ENCODE assay signal across 8 mouse cellular contexts in the genomic region with DNA sequence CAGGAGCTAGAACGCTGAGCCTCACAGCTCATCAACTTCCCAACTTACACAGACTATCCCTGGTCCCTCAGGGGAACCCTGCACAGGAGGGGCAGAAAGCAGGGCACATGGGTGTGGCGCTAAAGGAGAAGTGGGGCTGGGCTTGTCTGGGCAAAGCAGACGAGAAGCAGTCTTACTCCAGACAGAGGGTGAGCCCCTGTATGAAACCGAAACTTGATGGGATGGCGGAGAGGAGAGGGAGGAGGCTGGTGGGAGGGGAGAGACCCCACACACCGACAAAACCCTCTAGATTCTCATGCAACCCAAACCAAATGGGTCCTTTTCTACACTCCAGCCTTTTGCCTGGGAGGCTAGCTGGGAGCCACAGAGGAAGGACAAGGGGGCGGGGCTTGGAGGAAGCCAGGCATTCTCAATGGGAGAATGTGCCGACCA. TPM values are rescaled to one million over a fixed set of nuclear protein-coding genes. Genes with fewer than 3 reads are reported as not detected.
A peak's percentile ranks its signal among the peaks of the same experiment; 100 is the strongest.
DNase-seq lines count a peak whose midpoint lies in the region; ATAC-seq and TF ChIP-seq lines count a peak whose summit lies in the region.

No protein-coding gene starts in this region.

- no peak for TF ChIP-seq CTCF in bone marrow, adult 2 months (IDR thresholded peaks at IDR 0.05; ENCODE audit: control insufficient read depth, insufficient read depth, low read length)

- peak; percentile 25 for DNase-seq in gastrocnemius, postnatal 25 days
- DNase-seq in gastrocnemius, postnatal 4 days (ENCODE audit: low spot score in 2 of 2), result no peak
- DNase-seq in heart, postnatal 25 days (ENCODE audit: low spot score), result peak; percentile 22
- no peak for DNase-seq in left cerebral cortex, postnatal 4 days
- no peak for DNase-seq in right cerebral cortex, adult 18-20 months

- no peaks in the 10 kb centered on the region for H3K36me3 ChIP-seq in liver, embryonic 12.5 days
- no peaks in the 10 kb centered on the region for H3K36me3 ChIP-seq in neural tube, embryonic 13.5 days

- H3K4me2 ChIP-seq in liver, embryonic 12.5 days, result peak overlapping the region; percentile 51
- H3K4me2 ChIP-seq in neural tube, embryonic 13.5 days, result peak overlapping the region; percentile 34

- H3K27ac ChIP-seq in bone marrow, adult 2 months (ENCODE audit: control insufficient read depth, insufficient read depth, low read depth, low read length, poor library complexity), result no peak overlapping the region
- H3K27ac ChIP-seq in liver, embryonic 12.5 days, result no peak overlapping the region
- no peak overlapping the region for H3K27ac ChIP-seq in neural tube, embryonic 13.5 days (replicated peaks)

- WGBS in bone marrow, adult 2 months, result 1% methylated on average over 8 of the region's 8 CpGs
- WGBS in liver, embryonic 12.5 days (ENCODE audit: insufficient replicate concordance), result 5% methylated on average over 8 of the region's 8 CpGs
- WGBS in neural tube, embryonic 13.5 days, result 18% methylated on average over 8 of the region's 8 CpGs

- no peaks in the 10 kb centered on the region for H3K9me3 ChIP-seq in liver, embryonic 12.5 days (replicated peaks)
- no peaks in the 10 kb centered on the region for H3K9me3 ChIP-seq in neural tube, embryonic 13.5 days

- intact Hi-C loops in heart, postnatal 25 days (cut with DNase I), result no loop called here
- intact Hi-C loops in left cerebral cortex, postnatal 4 days (cut with DNase I), result no loop called here

- 0 out of 2 replicates have a peak overlapping the region, but pooled peaks have one; percentile 20 for H3K9ac ChIP-seq in liver, embryonic 12.5 days
- no peak overlapping the region for H3K9ac ChIP-seq in neural tube, embryonic 13.5 days

- peaks cover 62% of the 10 kb centered on the region for H3K27me3 ChIP-seq in liver, embryonic 12.5 days (replicated peaks)
- H3K27me3 ChIP-seq in neural tube, embryonic 13.5 days, result no peaks in the 10 kb centered on the region

- no peaks in the 10 kb centered on the region; the same call in 1 of the 2 replicates for H3K4me1 ChIP-seq in bone marrow, adult 2 months (ENCODE audit: control insufficient read depth, insufficient read depth, low read length)
- H3K4me1 ChIP-seq in liver, embryonic 12.5 days, result peaks cover 15% of the 10 kb centered on the region
- peaks cover 48% of the 10 kb centered on the region for H3K4me1 ChIP-seq in neural tube, embryonic 13.5 days (replicated peaks)

- no peak for TF ChIP-seq POLR2A in bone marrow, adult 2 months (IDR thresholded peaks at IDR 0.05; ENCODE audit: borderline replicate concordance, control insufficient read depth, low read depth, low read length)

- no peak for ATAC-seq in liver, embryonic 12.5 days
- ATAC-seq in neural tube, embryonic 13.5 days (ENCODE audit: low read depth), result no peak; the same call in 1 of the 2 replicates

- H3K4me3 ChIP-seq in bone marrow, adult 2 months (replicated peaks; ENCODE audit: control insufficient read depth, low read depth, low read length), result peak overlapping the region; percentile 68
- H3K4me3 ChIP-seq in liver, embryonic 12.5 days, result peak overlapping the region; percentile 34
- no peak overlapping the region for H3K4me3 ChIP-seq in neural tube, embryonic 13.5 days

RNA-seq across cellular contexts. Expression of gene Grhl3, which starts 28.3 kb away (rescaled TPM):
- under 1 TPM in 1 of 2 experiments, not detected in 1; 0.10 TPM for total RNA-seq in gastrocnemius, postnatal 25 days (2021)
- under 1 TPM; 0.10 to 0.18 TPM for total RNA-seq in gastrocnemius, postnatal 4 days (2021)
- polyA plus RNA-seq in bone marrow, adult 2 months (2011; ENCODE audit: insufficient read depth, insufficient read length, low replicate concordance, missing spikeins), result not detected in 2 replicates
- total RNA-seq in heart, postnatal 25 days (2021), result under 1 TPM in 1 of 2 experiments, not detected in 1; 0.11 TPM
- 1.0 and 1.1 TPM in 2 replicates for polyA plus RNA-seq in liver, embryonic 12.5 days (2016; fragmentation: Nextera tagmentation; extraction: Ambion mirVana)
- polyA plus RNA-seq in neural tube, embryonic 13.5 days (2015; fragmentation: Nextera tagmentation; extraction: Ambion mirVana), result 0.50 and 0.81 TPM in 2 replicates
- total RNA-seq in left cerebral cortex, postnatal 4 days (2021), result under 1 TPM; 0.32 to 0.34 TPM

RNA-seq across cellular contexts. Expression of gene Nipal3, which starts 50.3 kb away (rescaled TPM):
- total RNA-seq in gastrocnemius, postnatal 25 days (2021), result 10 to 100 TPM; 11.0 to 13.6 TPM
- 1 to 10 TPM; 5.5 to 6.5 TPM for total RNA-seq in gastrocnemius, postnatal 4 days (2021)
- polyA plus RNA-seq in bone marrow, adult 2 months (2011; ENCODE audit: insufficient read depth, insufficient read length, low replicate concordance, missing spikeins), result 10.9 and 18.5 TPM in 2 replicates
- total RNA-seq in heart, postnatal 25 days (2021), result 10 to 100 TPM; 36.4 to 44.5 TPM
- polyA plus RNA-seq in liver, embryonic 12.5 days (2016; fragmentation: Nextera tagmentation; extraction: Ambion mirVana), result 2.8 and 3.6 TPM in 2 replicates
- polyA plus RNA-seq in neural tube, embryonic 13.5 days (2015; fragmentation: Nextera tagmentation; extraction: Ambion mirVana), result 5.1 and 8.9 TPM in 2 replicates
- total RNA-seq in left cerebral cortex, postnatal 4 days (2021), result 10 to 100 TPM; 35.4 to 44.1 TPM

RNA-seq across cellular contexts. Expression of gene Stpg1, which starts 50.5 kb away (rescaled TPM):
- total RNA-seq in gastrocnemius, postnatal 25 days (2021), result under 1 TPM in 1 of 2 experiments, not detected in 1; 0.67 TPM
- total RNA-seq in gastrocnemius, postnatal 4 days (2021), result not detected
- 1.4 TPM in 1 of 2 replicates, not detected in the other for polyA plus RNA-seq in bone marrow, adult 2 months (2011; ENCODE audit: insufficient read depth, insufficient read length, low replicate concordance, missing spikeins)
- not detected for total RNA-seq in heart, postnatal 25 days (2021)
- polyA plus RNA-seq in liver, embryonic 12.5 days (2016; fragmentation: Nextera tagmentation; extraction: Ambion mirVana), result 0.14 TPM in 1 of 2 replicates, not detected in the other
- polyA plus RNA-seq in neural tube, embryonic 13.5 days (2015; fragmentation: Nextera tagmentation; extraction: Ambion mirVana), result 0.31 and 0.62 TPM in 2 replicates
- total RNA-seq in left cerebral cortex, postnatal 4 days (2021), result under 1 TPM; 0.16 to 0.24 TPM

Comparison
In these comparisons a context has a peak if more than half of its experiments do, and no peak if none do; other contexts are left out.
1. DNase-seq: peak in gastrocnemius, postnatal 25 days (single experiment) and heart, postnatal 25 days (single experiment); none in gastrocnemius, postnatal 4 days (0 of 2), left cerebral cortex, postnatal 4 days (single experiment) and right cerebral cortex, adult 18-20 months (single experiment).